Mouse (Mus musculus) midbrain, embryonic 10.5 days (tissue): ENCODE data around the gene Ifna7. TPM values are rescaled to one million over a fixed set of nuclear protein-coding genes. Genes with fewer than 3 reads are reported as not detected.
"Not testable (repeated sequence)": the region's sequence is repeated elsewhere in the genome, so short reads cannot be mapped to it uniquely, and the experiment has no call there.

Experiments
- DNase-seq: peaks from one replicate; pipeline ENCODE4 v3.0.0-alpha.2; 2017; ENCODE audit warnings: low spot score
- H3K27ac ChIP-seq: fragments of 300-500 bp; sonication (generic); replicated peaks from 2 replicates; pipeline ENCODE4 v1.5.1; 2016; ENCODE audit warnings: mild to moderate bottlenecking
- H3K27me3 ChIP-seq: fragments of 300-500 bp; sonication (generic); 2 replicates; pipeline ENCODE4 v1.6.1; 2016; ENCODE audit warnings: low read depth, mild to moderate bottlenecking; ENCODE audit not compliant: poor library complexity, severe bottlenecking
- H3K36me3 ChIP-seq: fragments of 300-500 bp; sonication (generic); 2 replicates; pipeline ENCODE4 v1.6.1; 2016; ENCODE audit warnings: mild to moderate bottlenecking, moderate library complexity
- H3K4me1 ChIP-seq: fragments of 300-500 bp; sonication (generic); 2 replicates; pipeline ENCODE4 v1.6.1; 2016
- H3K4me3 ChIP-seq: fragments of 300-500 bp; sonication (generic); 2 replicates; pipeline ENCODE4 v1.5.1; 2016; ENCODE audit warnings: mild to moderate bottlenecking, moderate library complexity
- H3K9me3 ChIP-seq: fragments of 300-500 bp; sonication (generic); replicated peaks from 2 replicates; pipeline ENCODE4 v1.6.1; 2016; ENCODE audit warnings: mild to moderate bottlenecking
- WGBS: fragments of 180-500 bp; shearing (Covaris S2); methylation state at CpG from one replicate; pipeline ENCODE4 v1.1.7; 2016; 5-methylcytosine and 5-hydroxymethylcytosine counted together
- polyA plus RNA-seq: library from polyadenylated mRNA; unstranded; fragments of >200 nt; fragmentation: Nextera tagmentation; extraction: Ambion mirVana; gene quantifications from 2 replicates; pipeline ENCODE4 v1.2.1, GENCODE M21; 2016

Ifna7 gene
- not detected in 2 replicates for polyA plus RNA-seq

DNA sequence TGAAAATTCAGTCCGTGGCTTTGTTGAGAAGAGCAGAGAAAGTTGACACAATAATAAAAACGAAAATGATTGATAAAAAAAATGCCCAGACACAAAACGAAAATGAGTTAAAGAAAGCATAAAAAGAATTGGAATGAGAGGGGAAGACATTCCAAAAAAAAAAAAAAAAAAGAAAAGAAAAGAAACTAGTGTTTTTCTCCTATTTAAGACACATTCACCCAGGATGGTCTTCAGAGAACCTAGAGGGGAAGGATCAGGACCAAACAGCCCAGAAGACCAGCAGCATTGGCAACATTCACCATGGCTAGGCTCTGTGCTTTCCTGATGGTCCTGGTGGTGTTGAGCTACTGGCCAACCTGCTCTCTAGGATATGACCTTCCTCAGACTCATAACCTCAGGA is at the start of gene Ifna7:
Gene Ifna7 (plus strand): TSS at position 301 of the 400 bp plus-strand sequence.
- no peak for DNase-seq
- H3K27me3 ChIP-seq, result no peaks in the 10 kb centered on the region
- no peak within 1 kb of the TSS for H3K27ac ChIP-seq
- H3K4me3 ChIP-seq, result no peak within 1 kb of the TSS
- no peaks in the 10 kb centered on the region for H3K36me3 ChIP-seq
- H3K4me1 ChIP-seq, result no peaks in the 10 kb centered on the region
- no peaks in the 10 kb centered on the region for H3K9me3 ChIP-seq
- WGBS, result 64% methylated on average over 3 of the region's 3 CpGs

DNA sequence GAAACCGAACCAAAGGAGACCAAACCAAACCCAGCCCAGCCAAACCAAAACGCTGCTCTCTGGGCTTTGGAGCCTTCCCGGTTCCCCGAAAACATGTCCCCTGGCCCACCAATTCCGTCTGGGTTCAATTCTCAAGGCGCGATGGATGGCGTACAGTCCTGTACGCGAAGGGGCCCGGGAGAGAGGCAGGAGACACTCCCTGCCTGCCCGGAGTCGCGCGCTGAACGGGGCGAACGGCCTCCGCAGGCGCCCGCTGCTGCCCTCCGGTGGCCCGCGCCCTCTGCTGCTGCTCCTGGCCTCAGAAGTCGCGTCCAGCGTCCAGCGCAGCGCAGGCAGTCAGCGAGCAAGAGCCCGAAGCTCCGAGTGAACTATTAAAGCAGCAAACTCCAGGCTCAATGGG is 42.5 kb upstream of the Ifna7 start, which contains the start of gene Gm13290:
Gene Gm13290 (plus strand): TSS at position 301 of the 400 bp plus-strand sequence.
- H3K36me3 ChIP-seq, H3K4me1 ChIP-seq, H3K27me3 ChIP-seq, H3K9me3 ChIP-seq, H3K27ac ChIP-seq, H3K4me3 ChIP-seq, DNase-seq: not testable (repeated sequence)
- WGBS, result no CpG with 5 or more reads among the region's 32 CpGs

DNA sequence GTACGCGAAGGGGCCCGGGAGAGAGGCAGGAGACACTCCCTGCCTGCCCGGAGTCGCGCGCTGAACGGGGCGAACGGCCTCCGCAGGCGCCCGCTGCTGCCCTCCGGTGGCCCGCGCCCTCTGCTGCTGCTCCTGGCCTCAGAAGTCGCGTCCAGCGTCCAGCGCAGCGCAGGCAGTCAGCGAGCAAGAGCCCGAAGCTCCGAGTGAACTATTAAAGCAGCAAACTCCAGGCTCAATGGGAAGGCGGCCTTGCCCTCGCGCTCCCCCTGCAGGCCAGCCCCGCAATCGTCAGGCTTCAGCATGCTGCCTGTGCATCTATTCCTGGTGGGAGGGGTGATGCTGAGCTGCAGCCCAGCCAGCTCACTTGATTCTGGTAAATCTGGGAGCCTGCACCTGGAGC is 39.4 kb upstream of the Ifna7 start, which contains the start of gene Gm13289:
Gene Gm13289 (plus strand): TSS at position 301 of the 400 bp plus-strand sequence.
- H3K4me3 ChIP-seq, H3K36me3 ChIP-seq, H3K27me3 ChIP-seq, H3K9me3 ChIP-seq, H3K4me1 ChIP-seq, DNase-seq, H3K27ac ChIP-seq: not testable (repeated sequence)
- WGBS, result no CpG with 5 or more reads among the region's 29 CpGs

DNA sequence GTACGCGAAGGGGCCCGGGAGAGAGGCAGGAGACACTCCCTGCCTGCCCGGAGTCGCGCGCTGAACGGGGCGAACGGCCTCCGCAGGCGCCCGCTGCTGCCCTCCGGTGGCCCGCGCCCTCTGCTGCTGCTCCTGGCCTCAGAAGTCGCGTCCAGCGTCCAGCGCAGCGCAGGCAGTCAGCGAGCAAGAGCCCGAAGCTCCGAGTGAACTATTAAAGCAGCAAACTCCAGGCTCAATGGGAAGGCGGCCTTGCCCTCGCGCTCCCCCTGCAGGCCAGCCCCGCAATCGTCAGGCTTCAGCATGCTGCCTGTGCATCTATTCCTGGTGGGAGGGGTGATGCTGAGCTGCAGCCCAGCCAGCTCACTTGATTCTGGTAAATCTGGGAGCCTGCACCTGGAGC is 36.5 kb upstream of the Ifna7 start, which contains the start of gene Gm13272:
Gene Gm13272 (plus strand): TSS at position 301 of the 400 bp plus-strand sequence.
- not testable (repeated sequence) for DNase-seq, H3K36me3 ChIP-seq, H3K27me3 ChIP-seq, H3K27ac ChIP-seq, H3K4me3 ChIP-seq, H3K4me1 ChIP-seq, H3K9me3 ChIP-seq
- WGBS, result no CpG with 5 or more reads among the region's 29 CpGs

DNA sequence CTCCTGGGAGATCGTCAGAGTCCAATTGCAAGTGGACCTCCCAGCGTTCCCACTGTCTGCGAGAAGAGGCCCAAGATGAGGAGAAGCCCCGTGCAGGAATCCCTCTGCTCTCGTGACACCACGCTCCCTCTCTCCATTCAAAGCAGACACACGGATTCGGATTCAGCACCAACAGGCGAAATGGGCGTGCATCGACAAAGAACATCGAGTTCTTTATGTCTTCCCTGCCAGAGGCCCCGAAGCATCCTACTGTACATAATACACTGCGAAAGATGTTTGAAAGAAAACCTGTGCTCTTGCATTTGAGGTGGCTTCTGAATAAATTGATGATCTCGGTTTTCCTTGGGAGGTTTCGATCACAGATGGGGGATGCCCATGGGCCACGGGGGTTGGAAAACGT is 35.7 kb upstream of the Ifna7 start:
- not testable (repeated sequence) for H3K27me3 ChIP-seq, H3K36me3 ChIP-seq, H3K4me3 ChIP-seq, H3K9me3 ChIP-seq, DNase-seq, H3K27ac ChIP-seq, H3K4me1 ChIP-seq
- WGBS, result 43% methylated on average over 16 of the region's 18 CpGs

DNA sequence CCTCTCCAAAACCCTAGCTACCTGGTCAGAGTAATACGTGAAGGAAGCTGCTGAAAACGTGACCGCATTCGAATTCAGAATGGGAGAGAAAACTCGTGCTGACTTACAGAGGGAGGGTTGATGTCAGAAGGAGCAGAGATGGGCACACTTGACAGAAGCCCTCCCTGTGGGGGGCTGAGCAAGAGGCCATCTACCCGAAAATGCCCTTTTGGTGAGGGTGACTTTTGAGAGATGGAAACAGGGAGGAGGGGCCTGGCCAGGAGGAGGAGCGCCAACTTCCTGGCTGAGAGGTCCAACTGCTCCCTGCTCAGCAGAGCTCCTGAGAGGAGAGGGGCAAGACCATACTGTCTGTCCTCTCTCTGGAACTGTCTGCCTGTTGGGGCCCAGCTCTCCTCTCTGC is 34.2 kb upstream of the Ifna7 start, which contains the start of gene Ifnz:
Gene Ifnz (plus strand): TSS at position 301 of the 400 bp plus-strand sequence.
- peak within 1 kb of the TSS; percentile 35; the same call in 1 of the 2 replicates for H3K4me3 ChIP-seq
- not testable (repeated sequence) for H3K27ac ChIP-seq, DNase-seq, H3K27me3 ChIP-seq, H3K9me3 ChIP-seq, H3K36me3 ChIP-seq, H3K4me1 ChIP-seq
- 28% methylated on average over 5 of the region's 7 CpGs for WGBS

DNA sequence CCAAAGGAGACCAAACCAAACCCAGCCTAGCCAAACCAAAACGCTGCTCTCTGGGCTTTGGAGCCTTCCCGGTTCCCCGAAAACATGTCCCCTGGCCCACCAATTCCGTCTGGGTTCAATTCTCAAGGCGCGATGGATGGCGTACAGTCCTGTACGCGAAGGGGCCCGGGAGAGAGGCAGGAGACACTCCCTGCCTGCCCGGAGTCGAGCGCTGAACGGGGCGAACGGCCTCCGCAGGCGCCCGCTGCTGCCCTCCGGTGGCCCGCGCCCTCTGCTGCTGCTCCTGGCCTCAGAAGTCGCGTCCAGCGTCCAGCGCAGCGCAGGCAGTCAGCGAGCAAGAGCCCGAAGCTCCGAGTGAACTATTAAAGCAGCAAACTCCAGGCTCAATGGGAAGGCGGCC is 33.7 kb upstream of the Ifna7 start:
- H3K36me3 ChIP-seq, H3K9me3 ChIP-seq, DNase-seq, H3K27ac ChIP-seq, H3K4me1 ChIP-seq, H3K27me3 ChIP-seq: not testable (repeated sequence)
- WGBS, result 0% methylated on average over 12 of the region's 31 CpGs
- H3K4me3 ChIP-seq, result peak overlapping the region; percentile 35; the same call in 1 of the 2 replicates

DNA sequence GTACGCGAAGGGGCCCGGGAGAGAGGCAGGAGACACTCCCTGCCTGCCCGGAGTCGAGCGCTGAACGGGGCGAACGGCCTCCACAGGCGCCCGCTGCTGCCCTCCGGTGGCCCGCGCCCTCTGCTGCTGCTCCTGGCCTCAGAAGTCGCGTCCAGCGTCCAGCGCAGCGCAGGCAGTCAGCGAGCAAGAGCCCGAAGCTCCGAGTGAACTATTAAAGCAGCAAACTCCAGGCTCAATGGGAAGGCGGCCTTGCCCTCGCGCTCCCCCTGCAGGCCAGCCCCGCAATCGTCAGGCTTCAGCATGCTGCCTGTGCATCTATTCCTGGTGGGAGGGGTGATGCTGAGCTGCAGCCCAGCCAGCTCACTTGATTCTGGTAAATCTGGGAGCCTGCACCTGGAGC is 30.6 kb upstream of the Ifna7 start, which contains the start of gene Gm13276:
Gene Gm13276 (plus strand): TSS at position 301 of the 400 bp plus-strand sequence.
- DNase-seq, H3K9me3 ChIP-seq, H3K27me3 ChIP-seq, H3K36me3 ChIP-seq, H3K4me3 ChIP-seq, H3K4me1 ChIP-seq, H3K27ac ChIP-seq: not testable (repeated sequence)
- no CpG with 5 or more reads among the region's 27 CpGs for WGBS

DNA sequence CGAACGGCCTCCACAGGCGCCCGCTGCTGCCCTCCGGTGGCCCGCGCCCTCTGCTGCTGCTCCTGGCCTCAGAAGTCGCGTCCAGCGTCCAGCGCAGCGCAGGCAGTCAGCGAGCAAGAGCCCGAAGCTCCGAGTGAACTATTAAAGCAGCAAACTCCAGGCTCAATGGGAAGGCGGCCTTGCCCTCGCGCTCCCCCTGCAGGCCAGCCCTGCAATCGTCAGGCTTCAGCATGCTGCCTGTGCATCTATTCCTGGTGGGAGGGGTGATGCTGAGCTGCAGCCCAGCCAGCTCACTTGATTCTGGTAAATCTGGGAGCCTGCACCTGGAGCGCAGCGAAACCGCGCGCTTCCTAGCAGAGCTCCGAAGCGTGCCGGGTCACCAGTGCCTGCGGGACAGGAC is 27.6 kb upstream of the Ifna7 start, which contains the start of gene Gm13277:
Gene Gm13277 (plus strand): TSS at position 231 of the 400 bp plus-strand sequence.
- 0% methylated on average over 4 of the region's 28 CpGs for WGBS
- H3K4me1 ChIP-seq, H3K9me3 ChIP-seq, H3K36me3 ChIP-seq, H3K27me3 ChIP-seq, DNase-seq, H3K27ac ChIP-seq, H3K4me3 ChIP-seq: not testable (repeated sequence)

DNA sequence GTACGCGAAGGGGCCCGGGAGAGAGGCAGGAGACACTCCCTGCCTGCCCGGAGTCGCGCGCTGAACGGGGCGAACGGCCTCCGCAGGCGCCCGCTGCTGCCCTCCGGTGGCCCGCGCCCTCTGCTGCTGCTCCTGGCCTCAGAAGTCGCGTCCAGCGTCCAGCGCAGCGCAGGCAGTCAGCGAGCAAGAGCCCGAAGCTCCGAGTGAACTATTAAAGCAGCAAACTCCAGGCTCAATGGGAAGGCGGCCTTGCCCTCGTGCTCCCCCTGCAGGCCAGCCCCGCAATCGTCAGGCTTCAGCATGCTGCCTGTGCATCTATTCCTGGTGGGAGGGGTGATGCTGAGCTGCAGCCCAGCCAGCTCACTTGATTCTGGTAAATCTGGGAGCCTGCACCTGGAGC is 24.8 kb upstream of the Ifna7 start, which contains the start of gene Gm13278:
Gene Gm13278 (plus strand): TSS at position 301 of the 400 bp plus-strand sequence.
- H3K9me3 ChIP-seq, H3K4me1 ChIP-seq, H3K27me3 ChIP-seq, H3K27ac ChIP-seq, H3K36me3 ChIP-seq, H3K4me3 ChIP-seq, DNase-seq: not testable (repeated sequence)
- WGBS, result no CpG with 5 or more reads among the region's 28 CpGs

DNA sequence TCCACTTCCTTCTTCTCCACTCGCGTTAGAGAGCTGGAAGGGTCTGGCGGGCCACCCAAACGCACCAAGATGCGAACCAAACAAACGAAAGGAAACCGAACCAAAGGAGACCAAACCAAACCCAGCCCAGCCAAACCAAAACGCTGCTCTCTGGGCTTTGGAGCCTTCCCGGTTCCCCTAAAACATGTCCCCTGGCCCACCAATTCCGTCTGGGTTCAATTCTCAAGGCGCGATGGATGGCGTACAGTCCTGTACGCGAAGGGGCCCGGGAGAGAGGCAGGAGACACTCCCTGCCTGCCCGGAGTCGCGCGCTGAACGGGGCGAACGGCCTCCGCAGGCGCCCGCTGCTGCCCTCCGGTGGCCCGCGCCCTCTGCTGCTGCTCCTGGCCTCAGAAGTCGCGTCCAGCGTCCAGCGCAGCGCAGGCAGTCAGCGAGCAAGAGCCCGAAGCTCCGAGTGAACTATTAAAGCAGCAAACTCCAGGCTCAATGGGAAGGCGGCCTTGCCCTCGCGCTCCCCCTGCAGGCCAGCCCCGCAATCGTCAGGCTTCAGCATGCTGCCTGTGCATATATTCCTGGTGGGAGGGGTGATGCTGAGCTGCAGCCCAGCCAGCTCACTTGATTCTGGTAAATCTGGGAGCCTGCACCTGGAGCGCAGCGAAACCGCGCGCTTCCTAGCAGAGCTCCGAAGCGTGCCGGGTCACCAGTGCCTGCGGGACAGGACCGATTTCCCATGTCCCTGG is 21.9 kb upstream of the Ifna7 start, which contains the start of gene Gm13275:
Gene Gm13275 (plus strand): TSS at position 552 of the 740 bp plus-strand sequence.
- not testable (repeated sequence) for H3K4me3 ChIP-seq, H3K9me3 ChIP-seq, DNase-seq, H3K4me1 ChIP-seq, H3K36me3 ChIP-seq, H3K27ac ChIP-seq, H3K27me3 ChIP-seq
- WGBS, result 0% methylated on average over 19 of the region's 52 CpGs

DNA sequence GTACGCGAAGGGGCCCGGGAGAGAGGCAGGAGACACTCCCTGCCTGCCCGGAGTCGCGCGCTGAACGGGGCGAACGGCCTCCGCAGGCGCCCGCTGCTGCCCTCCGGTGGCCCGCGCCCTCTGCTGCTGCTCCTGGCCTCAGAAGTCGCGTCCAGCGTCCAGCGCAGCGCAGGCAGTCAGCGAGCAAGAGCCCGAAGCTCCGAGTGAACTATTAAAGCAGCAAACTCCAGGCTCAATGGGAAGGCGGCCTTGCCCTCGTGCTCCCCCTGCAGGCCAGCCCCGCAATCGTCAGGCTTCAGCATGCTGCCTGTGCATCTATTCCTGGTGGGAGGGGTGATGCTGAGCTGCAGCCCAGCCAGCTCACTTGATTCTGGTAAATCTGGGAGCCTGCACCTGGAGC is 18.9 kb upstream of the Ifna7 start, which contains the start of gene Gm13279:
Gene Gm13279 (plus strand): TSS at position 301 of the 400 bp plus-strand sequence.
- not testable (repeated sequence) for H3K36me3 ChIP-seq, H3K4me1 ChIP-seq, H3K27ac ChIP-seq, H3K4me3 ChIP-seq, H3K9me3 ChIP-seq, DNase-seq, H3K27me3 ChIP-seq
- WGBS, result no CpG with 5 or more reads among the region's 28 CpGs

DNA sequence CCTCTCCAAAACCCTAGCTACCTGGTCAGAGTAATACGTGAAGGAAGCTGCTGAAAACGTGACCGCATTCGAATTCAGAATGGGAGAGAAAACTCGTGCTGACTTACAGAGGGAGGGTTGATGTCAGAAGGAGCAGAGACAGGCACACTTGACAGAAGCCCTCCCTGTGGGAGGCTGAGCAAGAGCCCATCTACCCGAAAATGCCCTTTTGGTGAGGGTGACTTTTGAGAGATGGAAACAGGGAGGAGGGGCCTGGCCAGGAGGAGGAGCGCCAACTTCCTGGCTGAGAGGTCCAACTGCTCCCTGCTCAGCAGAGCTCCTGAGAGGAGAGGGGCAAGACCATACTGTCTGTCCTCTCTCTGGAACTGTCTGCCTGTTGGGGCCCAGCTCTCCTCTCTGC is 16.7 kb upstream of the Ifna7 start, which contains the start of gene Gm13285:
Gene Gm13285 (plus strand): TSS at position 301 of the 400 bp plus-strand sequence.
- WGBS, result 12% methylated on average over 5 of the region's 7 CpGs
- not testable (repeated sequence) for DNase-seq, H3K36me3 ChIP-seq, H3K4me1 ChIP-seq, H3K4me3 ChIP-seq, H3K27ac ChIP-seq, H3K9me3 ChIP-seq, H3K27me3 ChIP-seq
